1 mouse cellular context compared by ENCODE assay signal in the genomic region with DNA sequence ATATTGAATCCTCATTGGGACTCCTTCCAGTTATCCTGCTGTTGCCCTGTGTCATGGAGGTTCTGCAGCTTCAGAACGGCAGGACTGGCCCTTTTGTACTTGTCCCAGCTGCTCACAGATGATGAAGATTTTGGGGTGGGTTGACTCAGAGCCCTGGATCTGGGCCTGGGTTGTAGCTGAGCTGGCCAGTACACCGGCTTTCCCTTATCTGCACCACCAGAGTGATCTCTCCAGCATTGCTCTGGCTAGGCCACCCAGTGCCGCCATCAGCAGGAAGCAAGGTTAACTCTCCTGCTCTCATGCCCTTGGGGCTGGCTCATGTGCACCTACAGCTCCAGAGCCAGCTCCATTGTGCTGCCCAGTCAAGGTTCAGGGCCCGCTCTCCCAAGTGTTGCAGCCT.
TF ChIP-seq lines count a peak whose summit lies in the region.

No protein-coding gene starts in this region.

TF ChIP-seq in MEL, 35 proteins besides CTCF, POLR2A, EP300 and RAD21 (continued from another document):
- TF ChIP-seq TAL1 (IDR thresholded peaks at IDR 0.05; ENCODE audit: low read length) = peak; percentile 30
- TF ChIP-seq USF2 (IDR thresholded peaks at IDR 0.05; ENCODE audit: borderline replicate concordance in 1 of 2, insufficient read depth in 1 of 2, low read depth in 1 of 2, low read length in 2 of 2) = no peak
TF ChIP-seq in MEL: peak in this region for 1.
